Mouse (Mus musculus) E14TG2a.4 (cell line): ENCODE data around the gene Trpc7.

Source experiments
- H3K27me3 ChIP-seq: 2 replicates; pipeline ENCODE4 v1.6.1; 2014; ENCODE audit warnings: low read length, control low read depth; ENCODE audit not compliant: insufficient read depth
- H3K36me3 ChIP-seq: 2 replicates; pipeline ENCODE4 v1.6.1; 2014; ENCODE audit warnings: low read length, control low read depth; ENCODE audit not compliant: insufficient read depth
- H3K4me1 ChIP-seq: replicated peaks from 2 replicates; pipeline ENCODE4 v1.6.1; 2014; ENCODE audit warnings: low read depth, low read length, control low read depth
- H3K4me3 ChIP-seq: replicated peaks from 2 replicates; pipeline ENCODE4 v1.5.1; 2014; ENCODE audit warnings: mild to moderate bottlenecking, low read length
- H3K9me3 ChIP-seq: 2 replicates; pipeline ENCODE4 v1.6.1; 2014; ENCODE audit warnings: low read length, control low read depth
- CTCF ChIP-seq: conservative IDR thresholded peaks from 2 replicates; pipeline ENCODE4 v1.5.1; 2014; ENCODE audit warnings: low read length
- NANOG ChIP-seq: IDR thresholded peaks from 2 replicates; pipeline ENCODE4 v1.6.1; 2014; ENCODE audit warnings: borderline replicate concordance, low read length, mixed read lengths
- POU5F1 ChIP-seq: IDR thresholded peaks from 2 replicates; pipeline ENCODE4 v1.6.1; 2014; ENCODE audit warnings: low read length, borderline replicate concordance

Trpc7 gene

GRCm38 (mm10) chr13:56735212-56735875, 160.4 kb downstream of the Trpc7 start:
- no peaks in the 10 kb centered on the region for H3K27me3 ChIP-seq
- no peak overlapping the region for H3K4me3 ChIP-seq
- peaks cover 70% of the 10 kb centered on the region for H3K36me3 ChIP-seq
- H3K4me1 ChIP-seq, result no peaks in the 10 kb centered on the region
- H3K9me3 ChIP-seq, result no peaks in the 10 kb centered on the region
- TF ChIP-seq POU5F1 (no peak), CTCF (peak; percentile 9; the same call in 1 of the 2 replicates), NANOG (no peak)

DNA sequence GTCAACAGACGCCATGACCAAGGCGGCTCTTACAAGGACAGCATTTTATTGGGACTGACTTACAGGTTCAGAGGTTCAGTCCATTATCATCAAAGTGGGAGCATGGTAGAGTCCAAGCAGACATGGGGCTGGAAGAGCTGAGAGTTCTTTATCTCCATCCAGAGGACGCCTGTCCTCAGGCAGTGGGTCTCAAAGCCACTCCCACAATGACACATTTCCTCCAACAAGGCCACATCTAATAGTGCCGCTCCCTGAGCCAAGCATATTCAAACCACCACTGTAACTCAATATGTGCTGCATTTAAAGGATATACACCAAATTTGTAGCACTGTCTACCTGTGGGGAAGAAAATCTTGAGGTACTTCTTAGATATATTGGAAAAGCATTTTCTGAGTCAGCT, 161.2 kb downstream of the Trpc7 start:
- H3K4me1 ChIP-seq, result no peaks in the 10 kb centered on the region
- no peaks in the 10 kb centered on the region for H3K9me3 ChIP-seq
- no peaks in the 10 kb centered on the region for H3K27me3 ChIP-seq
- no peak overlapping the region for H3K4me3 ChIP-seq
- TF ChIP-seq POU5F1 (no peak), CTCF (no peak), NANOG (no peak)
- peaks cover 71% of the 10 kb centered on the region for H3K36me3 ChIP-seq

DNA sequence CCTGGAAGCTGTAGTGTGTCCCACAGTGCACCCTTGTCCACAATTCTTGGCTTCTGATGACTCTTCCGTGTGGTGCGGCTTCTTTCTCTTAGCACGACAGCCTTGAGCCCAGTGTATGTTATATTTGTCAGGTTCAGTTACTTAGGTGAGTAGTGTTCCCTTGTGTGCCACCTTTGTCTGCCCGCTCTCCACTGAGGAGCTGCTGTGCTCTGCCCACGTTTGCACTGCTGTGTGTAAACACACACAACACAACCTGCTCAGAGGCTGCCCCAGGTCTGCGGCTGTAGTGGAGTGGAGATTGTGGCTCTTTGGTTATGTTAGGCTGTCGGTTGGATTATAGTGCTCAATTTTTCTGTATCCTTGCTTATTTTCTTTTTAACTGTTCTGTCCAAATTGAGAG, 166.7 kb downstream of the Trpc7 start:
- no peaks in the 10 kb centered on the region for H3K4me1 ChIP-seq
- H3K36me3 ChIP-seq, result peaks cover 91% of the 10 kb centered on the region
- H3K4me3 ChIP-seq, result no peak overlapping the region
- TF ChIP-seq POU5F1 (no peak), CTCF (no peak), NANOG (no peak)
- H3K27me3 ChIP-seq, result no peaks in the 10 kb centered on the region
- no peaks in the 10 kb centered on the region for H3K9me3 ChIP-seq

GRCm38 (mm10) chr13:56726551-56726950, 169.2 kb downstream of the Trpc7 start:
- peaks cover 79% of the 10 kb centered on the region for H3K36me3 ChIP-seq
- H3K4me3 ChIP-seq, result no peak overlapping the region
- no peaks in the 10 kb centered on the region for H3K4me1 ChIP-seq
- H3K9me3 ChIP-seq, result no peaks in the 10 kb centered on the region
- H3K27me3 ChIP-seq, result no peaks in the 10 kb centered on the region
- TF ChIP-seq NANOG, result no peak
- TF ChIP-seq CTCF, result no peak
- no peak for TF ChIP-seq POU5F1
